Mouse (Mus musculus) hindbrain, embryonic 11.5 days (tissue): ENCODE measurements around the gene B4galt2. TPM values are rescaled to one million over a fixed set of nuclear protein-coding genes. Genes with fewer than 3 reads are reported as not detected.

Source experiments
- ATAC-seq: fragments of 200-750 bp; cut with Nextera tagmentation; 2 replicates; pipeline ENCODE4 v1.8.0; 2017; ENCODE audit warnings: mild to moderate bottlenecking, moderate TSS enrichment, moderate library complexity; ENCODE audit not compliant: low FRiP score
- DNase-seq: peaks from one replicate; pipeline ENCODE4 v3.0.0-alpha.2; 2015; ENCODE audit warnings: low spot score
- H3K27ac ChIP-seq: fragments of 300-500 bp; sonication (generic); 2 replicates; pipeline ENCODE4 v1.5.1; 2014; ENCODE audit warnings: mild to moderate bottlenecking, low read depth, low read length
- H3K27me3 ChIP-seq: fragments of 300-500 bp; sonication (generic); 2 replicates; pipeline ENCODE4 v1.6.1; 2014; ENCODE audit warnings: mild to moderate bottlenecking, low read length, moderate library complexity, mixed read lengths; ENCODE audit not compliant: control insufficient read depth, insufficient read depth
- H3K36me3 ChIP-seq: fragments of 300-500 bp; sonication (generic); 2 replicates; pipeline ENCODE4 v1.6.1; 2014; ENCODE audit warnings: mild to moderate bottlenecking, low read length, moderate library complexity, mixed read lengths; ENCODE audit not compliant: control insufficient read depth, insufficient read depth
- H3K4me1 ChIP-seq: fragments of 300-500 bp; sonication (generic); replicated peaks from 2 replicates; pipeline ENCODE4 v1.6.1; 2014; ENCODE audit warnings: low read length, mixed read lengths; ENCODE audit not compliant: control insufficient read depth, insufficient read depth
- H3K4me2 ChIP-seq: fragments of 300-500 bp; sonication (generic); replicated peaks from 2 replicates; pipeline ENCODE4 v1.6.1; 2014; ENCODE audit warnings: mild to moderate bottlenecking, low read depth, low read length
- H3K4me3 ChIP-seq: fragments of 300-500 bp; sonication (generic); 2 replicates; pipeline ENCODE4 v1.5.1; 2014; ENCODE audit warnings: low read depth, low read length
- H3K9ac ChIP-seq: fragments of 300-500 bp; sonication (generic); 2 replicates; pipeline ENCODE4 v1.6.1; 2014; ENCODE audit warnings: low read depth, low read length
- H3K9me3 ChIP-seq: fragments of 300-500 bp; sonication (generic); 2 replicates; pipeline ENCODE4 v1.6.1; 2016; ENCODE audit warnings: low read length; ENCODE audit not compliant: control insufficient read depth
- WGBS: fragments of 180-500 bp; shearing (Covaris S2); extraction: QIAGEN DNeasy Blood & Tissue Kit; methylation state at CpG from one replicate; pipeline ENCODE4 v1.1.7; 2014; 5-methylcytosine and 5-hydroxymethylcytosine counted together
- polyA plus RNA-seq: library from polyadenylated mRNA; unstranded; fragments of >200 nt; fragmentation: Nextera tagmentation; extraction: Ambion mirVana; gene quantifications from 2 replicates; pipeline ENCODE4 v1.2.1, GENCODE M21; 2014

Gene B4galt2
- polyA plus RNA-seq, 1 experiment from 2014 or later = 27.3 TPM

DNA sequence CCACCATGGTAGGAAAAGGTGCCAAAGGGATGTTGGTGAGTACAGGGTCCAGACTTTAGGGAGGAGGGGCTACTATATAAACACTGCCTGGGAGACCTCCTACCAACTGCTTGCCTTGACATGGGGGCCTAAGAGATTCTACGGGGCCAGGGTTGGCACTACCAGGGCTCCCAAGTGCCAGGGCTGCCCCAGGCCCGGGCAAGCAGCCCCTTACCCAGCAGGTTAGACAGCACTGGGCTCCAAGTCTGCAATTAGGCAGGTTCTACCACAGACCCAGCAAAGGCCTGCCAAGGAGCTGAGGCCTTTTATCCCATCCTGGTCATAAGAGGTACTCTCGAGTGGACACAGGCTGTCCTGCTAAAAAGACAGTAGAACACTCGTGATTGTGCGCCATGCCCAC is 40.2 kb downstream of the B4galt2 start:
- no peaks in the 10 kb centered on the region for H3K27me3 ChIP-seq
- H3K4me1 ChIP-seq = no peaks in the 10 kb centered on the region; the same call in 1 of the 2 replicates
- ATAC-seq (no peak), DNase-seq (no peak)
- no peaks in the 10 kb centered on the region for H3K9me3 ChIP-seq
- no peak overlapping the region for H3K9ac ChIP-seq
- H3K27ac ChIP-seq = no peak overlapping the region
- 91% methylated on average over 5 of the region's 5 CpGs for WGBS
- H3K4me3 ChIP-seq = no peak overlapping the region
- no peaks in the 10 kb centered on the region for H3K36me3 ChIP-seq
- no peak overlapping the region for H3K4me2 ChIP-seq

DNA sequence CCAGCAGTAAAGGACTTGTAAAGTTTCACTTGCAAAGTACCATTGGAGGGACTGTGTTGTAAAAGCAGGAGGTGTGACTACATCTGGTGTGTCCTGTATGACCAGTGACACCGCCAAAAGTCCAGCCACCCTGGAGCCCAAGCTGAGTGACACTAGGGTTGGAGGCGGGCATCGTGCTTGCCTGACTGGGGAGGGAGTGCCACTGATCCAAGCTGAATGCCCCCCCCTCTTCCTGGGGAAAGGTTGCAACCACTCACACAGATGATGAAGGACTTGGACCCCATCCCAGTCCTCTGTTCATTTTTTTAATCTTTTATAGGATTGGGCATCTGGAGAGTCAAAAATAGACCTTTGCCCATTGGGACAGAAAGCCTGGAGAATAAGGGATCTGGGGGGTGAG is 41.7 kb downstream of the B4galt2 start:
- Histone ChIP-seq H3K36me3 (no peaks in the 10 kb centered on the region), H3K4me3 (no peak overlapping the region)
- 91% methylated on average over 3 of the region's 3 CpGs for WGBS

DNA sequence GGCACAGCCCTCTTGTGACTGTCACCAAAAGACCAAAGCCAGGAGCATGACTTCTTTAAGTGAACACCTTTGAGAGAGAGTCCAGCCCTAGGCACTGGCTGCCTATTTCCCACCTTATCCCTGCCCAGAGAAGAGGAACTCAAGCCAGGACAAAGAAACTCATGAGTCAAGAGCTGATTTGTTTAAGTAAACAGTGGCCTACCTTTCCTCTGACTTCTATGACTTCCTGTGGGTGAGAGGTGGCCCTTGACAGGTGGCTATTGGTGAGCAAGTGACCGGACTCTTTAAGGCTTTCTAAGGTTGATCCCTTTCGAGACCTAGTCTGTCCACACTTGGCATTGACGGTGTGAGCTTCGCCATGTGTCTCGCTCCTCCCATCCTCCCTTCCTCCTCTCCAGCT is 42.5 kb downstream of the B4galt2 start:
- Histone ChIP-seq H3K9ac (no peak overlapping the region), H3K4me1 (no peaks in the 10 kb centered on the region; the same call in 1 of the 2 replicates), H3K36me3 (no peaks in the 10 kb centered on the region), H3K27me3 (no peaks in the 10 kb centered on the region), H3K4me2 (no peak overlapping the region), H3K4me3 (no peak overlapping the region), H3K27ac (no peak overlapping the region), H3K9me3 (no peaks in the 10 kb centered on the region)
- DNase-seq (no peak), ATAC-seq (no peak)
- WGBS = 94% methylated on average over 5 of the region's 5 CpGs

More for the DNA sequence above, 41.7 kb downstream of the B4galt2 start:
- H3K9me3 ChIP-seq = no peaks in the 10 kb centered on the region
- no peaks in the 10 kb centered on the region; the same call in 1 of the 2 replicates for H3K4me1 ChIP-seq
- H3K27ac ChIP-seq = no peak overlapping the region
- no peak overlapping the region for H3K4me2 ChIP-seq
- no peak overlapping the region for H3K9ac ChIP-seq
- ATAC-seq = no peak
- no peaks in the 10 kb centered on the region for H3K27me3 ChIP-seq
- DNase-seq = no peak

- Histone ChIP-seq H3K9me3 (no peaks in the 10 kb centered on the region), H3K27ac (no peak overlapping the region), H3K4me1 (no peaks in the 10 kb centered on the region; the same call in 1 of the 2 replicates), H3K4me3 (no peak overlapping the region), H3K27me3 (peaks cover under 1% of the 10 kb centered on the region; the same call in 1 of the 2 replicates), H3K4me2 (no peak overlapping the region), H3K9ac (no peak overlapping the region), H3K36me3 (no peaks in the 10 kb centered on the region)
- no peak for ATAC-seq
- 81% methylated on average over 6 of the region's 6 CpGs for WGBS
- DNase-seq = no peak
Measured at GRCm38 (mm10) chr4:117839366-117839765, 43.9 kb downstream of the B4galt2 start.

GRCm38 (mm10) chr4:117837271-117837670 is 46.0 kb downstream of the B4galt2 start:
- 77% methylated on average over 4 of the region's 4 CpGs for WGBS
- H3K4me3 ChIP-seq = no peak overlapping the region
- H3K4me2 ChIP-seq = no peak overlapping the region; the same call in 1 of the 2 replicates
- ATAC-seq (no peak), DNase-seq (no peak)
- H3K9me3 ChIP-seq = no peaks in the 10 kb centered on the region
- H3K27ac ChIP-seq = no peak overlapping the region
- H3K4me1 ChIP-seq = no peaks in the 10 kb centered on the region; the same call in 1 of the 2 replicates
- H3K36me3 ChIP-seq = no peaks in the 10 kb centered on the region
- H3K9ac ChIP-seq = no peak overlapping the region
- peaks cover 2% of the 10 kb centered on the region; the same call in 1 of the 2 replicates for H3K27me3 ChIP-seq

- DNase-seq (peak; percentile 90), ATAC-seq (peak; percentile 94)
- peak overlapping the region; percentile 80 for H3K4me3 ChIP-seq
- H3K4me2 ChIP-seq = peak overlapping the region; percentile 99
- peak overlapping the region; percentile 63 for H3K27ac ChIP-seq
- no peaks in the 10 kb centered on the region for H3K9me3 ChIP-seq
- H3K27me3 ChIP-seq = peaks cover 2% of the 10 kb centered on the region; the same call in 1 of the 2 replicates
- H3K9ac ChIP-seq = peak overlapping the region; percentile 72
- WGBS = 0% methylated on average over 41 of the region's 48 CpGs
- no peaks in the 10 kb centered on the region; the same call in 1 of the 2 replicates for H3K4me1 ChIP-seq
- no peaks in the 10 kb centered on the region for H3K36me3 ChIP-seq
Measured at GRCm38 (mm10) chr4:117836204-117836767, 47.0 kb downstream of the B4galt2 start.

DNA sequence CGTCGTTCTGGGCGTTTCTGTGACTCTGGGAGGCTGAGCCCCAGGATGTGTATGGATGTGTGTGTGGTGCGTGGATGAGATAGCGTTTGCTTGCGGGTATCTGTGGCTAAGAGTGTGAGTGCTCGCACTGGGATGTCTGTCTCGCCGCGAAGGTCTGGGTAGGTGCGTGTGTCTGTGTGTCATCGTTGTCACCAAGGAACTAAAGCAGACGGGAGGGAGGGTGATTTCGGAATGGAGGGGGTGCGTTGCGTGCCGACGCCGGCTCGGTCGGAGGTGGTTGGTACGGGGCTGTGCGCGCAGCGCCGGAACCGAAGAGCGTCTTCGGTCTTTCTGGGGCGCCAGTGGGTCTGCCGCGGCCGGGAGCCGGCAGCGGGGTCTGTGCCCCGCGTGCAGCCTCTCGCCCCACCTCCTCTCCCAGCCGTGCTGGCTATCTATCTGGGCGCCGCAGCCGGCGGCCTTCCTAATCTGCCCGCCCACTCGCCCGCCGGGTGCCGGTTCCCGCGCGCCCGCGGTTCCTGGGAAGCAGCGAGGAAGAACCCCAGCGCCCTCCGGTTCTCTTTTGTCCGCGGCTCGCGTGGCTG is 47.7 kb downstream of the B4galt2 start:
- Histone ChIP-seq H3K36me3 (no peaks in the 10 kb centered on the region), H3K4me3 (peak overlapping the region; percentile 80), H3K4me1 (no peaks in the 10 kb centered on the region; the same call in 1 of the 2 replicates), H3K27ac (peak overlapping the region; percentile 63), H3K9ac (peak overlapping the region; percentile 72), H3K4me2 (peak overlapping the region; percentile 99), H3K27me3 (peaks cover 2% of the 10 kb centered on the region; the same call in 1 of the 2 replicates), H3K9me3 (no peaks in the 10 kb centered on the region)
- peak; percentile 43 for ATAC-seq
- WGBS = under 1% methylated on average over 57 of the region's 60 CpGs
- peak; percentile 73 for DNase-seq

GRCm38 (mm10) chr4:117834845-117835530 is 48.3 kb downstream of the B4galt2 start:
- WGBS = 1% methylated on average over 35 of the region's 36 CpGs
- ATAC-seq (peak; percentile 33), DNase-seq (peak; percentile 75)
- Histone ChIP-seq H3K9me3 (no peaks in the 10 kb centered on the region), H3K4me3 (peak overlapping the region; percentile 80), H3K27ac (peak overlapping the region; percentile 63), H3K27me3 (peaks cover 2% of the 10 kb centered on the region; the same call in 1 of the 2 replicates), H3K36me3 (no peaks in the 10 kb centered on the region), H3K9ac (peak overlapping the region; percentile 72), H3K4me1 (no peaks in the 10 kb centered on the region; the same call in none of the 2 replicates), H3K4me2 (peak overlapping the region; percentile 99)
